Mouse (Mus musculus) CH12.LX (cell line): ENCODE measurements around the gene Tpm4. TPM values are rescaled to one million over a fixed set of nuclear protein-coding genes. Genes with fewer than 3 reads are reported as not detected.
A peak's percentile ranks its signal among the peaks of the same experiment; 100 is the strongest.

Experiments
- DNase-seq: peaks from one replicate; pipeline ENCODE4 v3.0.0-alpha.2; 2013; ENCODE audit errors: extremely low read depth
- H3K27ac ChIP-seq: 2 replicates; pipeline ENCODE4 v1.5.1; 2012; ENCODE audit warnings: low read depth, mild to moderate bottlenecking, control low read depth, moderate library complexity; ENCODE audit not compliant: insufficient read depth
- H3K27me3 ChIP-seq: replicated peaks from 2 replicates; pipeline ENCODE3; 2012; ENCODE audit warnings: inconsistent platforms
- H3K36me3 ChIP-seq, 2 experiments: replicated peaks in 1 of 2; 2 replicates each; pipeline versions ENCODE3 to v1.6.1; 2012; ENCODE audit warnings: inconsistent platforms in 1 of 2, low read length in 1 of 2, mild to moderate bottlenecking in 1 of 2, mixed read lengths in 1 of 2, moderate library complexity in 1 of 2; ENCODE audit not compliant: control insufficient read depth in 1 of 2, insufficient read depth in 1 of 2
- H3K4me1 ChIP-seq, 2 experiments: 2 replicates each; pipeline ENCODE4 v1.6.1; 2012; ENCODE audit warnings: inconsistent platforms in 1 of 2, moderate library complexity in 1 of 2; ENCODE audit not compliant: insufficient read depth in 2 of 2, control insufficient read depth in 1 of 2
- H3K4me2 ChIP-seq: 2 replicates; pipeline ENCODE4 v1.6.1; 2012; ENCODE audit warnings: low read depth, mild to moderate bottlenecking, control low read depth; ENCODE audit not compliant: poor library complexity, insufficient read depth, severe bottlenecking
- H3K4me3 ChIP-seq, 3 experiments: fragments of 150-350 bp in 1 of 3; sonication (generic) in 1 of 3; replicated peaks in 1 of 3; 2 replicates each; pipeline versions ENCODE3 to v1.5.1; 2011 to 2012; ENCODE audit warnings: low read depth in 2 of 3, low read length in 2 of 3, mild to moderate bottlenecking in 2 of 3, moderate library complexity in 2 of 3, control low read depth in 1 of 3, improper control_type of control experiment in 1 of 3, inconsistent platforms in 1 of 3, mixed read lengths in 1 of 3; ENCODE audit not compliant: poor library complexity in 1 of 3
- H3K79me2 ChIP-seq: replicated peaks from 2 replicates; pipeline ENCODE4 v1.6.1; 2012; ENCODE audit warnings: mild to moderate bottlenecking, moderate library complexity; ENCODE audit not compliant: control insufficient read depth, poor library complexity, insufficient read depth, severe bottlenecking; ENCODE audit errors: extremely low read depth
- H3K9ac ChIP-seq: 2 replicates; pipeline ENCODE4 v1.6.1; 2012; ENCODE audit warnings: low read depth, mild to moderate bottlenecking, control low read depth, moderate library complexity; ENCODE audit not compliant: insufficient read depth
- H3K9me3 ChIP-seq: replicated peaks from 2 replicates; pipeline ENCODE3; 2012; ENCODE audit warnings: low read length, inconsistent platforms, mixed read lengths
- BHLHE40 ChIP-seq: IDR thresholded peaks from 2 replicates; pipeline ENCODE4 v1.6.1; 2011; ENCODE audit warnings: mild to moderate bottlenecking, low read depth, low read length, improper control_type of control experiment
- CHD1 ChIP-seq: IDR thresholded peaks from 2 replicates; pipeline ENCODE4 v1.6.1; 2012; ENCODE audit warnings: low read depth, low read length, improper control_type of control experiment, inconsistent platforms
- CHD2 ChIP-seq: IDR thresholded peaks from 2 replicates; pipeline ENCODE4 v1.6.1; 2011; ENCODE audit warnings: low read length, improper control_type of control experiment
- CTCF ChIP-seq, 2 experiments: IDR thresholded peaks in 1 of 2; conservative IDR thresholded peaks in 1 of 2; 2 replicates each; pipeline ENCODE4 v1.5.1; 2011 to 2012; ENCODE audit warnings: low read depth in 2 of 2, low read length in 2 of 2, improper control_type of control experiment in 1 of 2, inconsistent platforms in 1 of 2, mild to moderate bottlenecking in 1 of 2, moderate library complexity in 1 of 2
- E2F4 ChIP-seq: IDR thresholded peaks from 2 replicates; pipeline ENCODE4 v1.6.1; 2011; ENCODE audit warnings: low read depth, low read length, improper control_type of control experiment; ENCODE audit not compliant: insufficient replicate concordance
- ELF1 ChIP-seq: IDR thresholded peaks from 2 replicates; pipeline ENCODE4 v1.6.1; 2014; ENCODE audit warnings: low read depth, mild to moderate bottlenecking, inconsistent platforms, low read length, improper control_type of control experiment
- EP300 ChIP-seq: IDR thresholded peaks from 2 replicates; pipeline ENCODE4 v1.6.1; 2011; ENCODE audit warnings: low read length, improper control_type of control experiment
- ETS1 ChIP-seq: conservative IDR thresholded peaks from 2 replicates; pipeline ENCODE4 v1.6.1; 2012; ENCODE audit warnings: low read depth, mild to moderate bottlenecking, inconsistent platforms, low read length, improper control_type of control experiment, moderate library complexity
- GABPA ChIP-seq: IDR thresholded peaks from 2 replicates; pipeline ENCODE4 v1.6.1; 2012; ENCODE audit warnings: low read depth, low read length, improper control_type of control experiment, inconsistent platforms; ENCODE audit not compliant: insufficient replicate concordance
- HCFC1 ChIP-seq: IDR thresholded peaks from 2 replicates; pipeline ENCODE4 v1.6.1; 2012; ENCODE audit warnings: low read depth, mild to moderate bottlenecking, inconsistent platforms, low read length, improper control_type of control experiment
- IRF4 ChIP-seq: IDR thresholded peaks from 2 replicates; pipeline ENCODE4 v1.6.1; 2014; ENCODE audit warnings: low read depth, mild to moderate bottlenecking, inconsistent platforms, low read length, improper control_type of control experiment
- JUN ChIP-seq: IDR thresholded peaks from 2 replicates; pipeline ENCODE4 v1.6.1; 2011; ENCODE audit warnings: low read depth, mild to moderate bottlenecking, low read length, improper control_type of control experiment, moderate library complexity; ENCODE audit not compliant: insufficient read depth
- JUND ChIP-seq: conservative IDR thresholded peaks from 2 replicates; pipeline ENCODE4 v1.6.1; 2011; ENCODE audit warnings: low read depth, low read length, improper control_type of control experiment
- KAT2A ChIP-seq: IDR thresholded peaks from 2 replicates; pipeline ENCODE4 v1.6.1; 2012; ENCODE audit warnings: low read length, improper control_type of control experiment, inconsistent platforms; ENCODE audit not compliant: insufficient replicate concordance
- MAFK ChIP-seq: IDR thresholded peaks from 2 replicates; pipeline ENCODE4 v1.6.1; 2011; ENCODE audit warnings: low read length, improper control_type of control experiment; ENCODE audit not compliant: insufficient replicate concordance
- MAX ChIP-seq: IDR thresholded peaks from 2 replicates; pipeline ENCODE4 v1.6.1; 2011; ENCODE audit warnings: low read length, improper control_type of control experiment
- MAZ ChIP-seq: IDR thresholded peaks from 2 replicates; pipeline ENCODE4 v1.6.1; 2012; ENCODE audit warnings: low read depth, mild to moderate bottlenecking, inconsistent platforms, low read length, improper control_type of control experiment, moderate library complexity
- MEF2A ChIP-seq: IDR thresholded peaks from 2 replicates; pipeline ENCODE4 v1.6.1; 2014; ENCODE audit warnings: low read depth, mild to moderate bottlenecking, inconsistent platforms, low read length, improper control_type of control experiment, borderline replicate concordance
- MXI1 ChIP-seq: IDR thresholded peaks from 2 replicates; pipeline ENCODE4 v1.6.1; 2011; ENCODE audit warnings: mild to moderate bottlenecking, low read depth, low read length, improper control_type of control experiment
- MYC ChIP-seq: IDR thresholded peaks from 2 replicates; pipeline ENCODE4 v1.6.1; 2011; ENCODE audit warnings: low read depth, mild to moderate bottlenecking, improper control_type of control experiment, low read length
- NELFE ChIP-seq: IDR thresholded peaks from 2 replicates; pipeline ENCODE4 v1.6.1; 2011; ENCODE audit warnings: low read depth, low read length, improper control_type of control experiment
- NRF1 ChIP-seq: IDR thresholded peaks from 2 replicates; pipeline ENCODE4 v1.6.1; 2014; ENCODE audit warnings: low read depth, mild to moderate bottlenecking, inconsistent platforms, low read length, improper control_type of control experiment, moderate library complexity
- PAX5 ChIP-seq: IDR thresholded peaks from 2 replicates; pipeline ENCODE4 v1.6.1; 2012; ENCODE audit warnings: low read length, inconsistent platforms, mixed read lengths
- POLR2A ChIP-seq: IDR thresholded peaks from 2 replicates; pipeline ENCODE4 v1.6.1; 2011; ENCODE audit warnings: low read depth, mild to moderate bottlenecking, improper control_type of control experiment, low read length
- POLR2AphosphoS2 ChIP-seq: IDR thresholded peaks from 2 replicates; pipeline ENCODE4 v1.6.1; 2011; ENCODE audit warnings: low read depth, low read length, improper control_type of control experiment
- RAD21 ChIP-seq: IDR thresholded peaks from 2 replicates; pipeline ENCODE4 v1.6.1; 2011; ENCODE audit warnings: low read depth, mild to moderate bottlenecking, low read length, improper control_type of control experiment, moderate library complexity
- RCOR1 ChIP-seq: conservative IDR thresholded peaks from 2 replicates; pipeline ENCODE4 v1.6.1; 2012; ENCODE audit warnings: low read depth, mild to moderate bottlenecking, inconsistent platforms, low read length, improper control_type of control experiment
- SIN3A ChIP-seq: IDR thresholded peaks from 2 replicates; pipeline ENCODE4 v1.6.1; 2012; ENCODE audit warnings: low read length, improper control_type of control experiment, inconsistent platforms
- SMC3 ChIP-seq: IDR thresholded peaks from 2 replicates; pipeline ENCODE4 v1.6.1; 2011; ENCODE audit warnings: low read depth, low read length, improper control_type of control experiment
- TBP ChIP-seq: conservative IDR thresholded peaks from 2 replicates; pipeline ENCODE4 v1.6.1; 2011; ENCODE audit warnings: low read depth, low read length, improper control_type of control experiment
- TCF12 ChIP-seq: IDR thresholded peaks from 2 replicates; pipeline ENCODE4 v1.6.1; 2014; ENCODE audit warnings: low read depth, mild to moderate bottlenecking, inconsistent platforms, low read length, improper control_type of control experiment
- UBTF ChIP-seq: IDR thresholded peaks from 2 replicates; pipeline ENCODE4 v1.6.1; 2012; ENCODE audit warnings: low read depth, mild to moderate bottlenecking, inconsistent platforms, low read length, improper control_type of control experiment, moderate library complexity
- USF1 ChIP-seq: IDR thresholded peaks from 2 replicates; pipeline ENCODE4 v1.6.1; 2014; ENCODE audit warnings: low read depth, mild to moderate bottlenecking, inconsistent platforms, low read length, improper control_type of control experiment
- USF2 ChIP-seq: conservative IDR thresholded peaks from 2 replicates; pipeline ENCODE4 v1.6.1; 2011; ENCODE audit warnings: low read depth, low read length, improper control_type of control experiment
- ZC3H11A ChIP-seq: IDR thresholded peaks from 2 replicates; pipeline ENCODE4 v1.6.1; 2012; ENCODE audit warnings: low read depth, mild to moderate bottlenecking, inconsistent platforms, low read length, improper control_type of control experiment
- ZKSCAN1 ChIP-seq: IDR thresholded peaks from 2 replicates; pipeline ENCODE4 v1.6.1; 2012; ENCODE audit warnings: low read depth, inconsistent platforms, low read length, improper control_type of control experiment, borderline replicate concordance
- ZMIZ1 ChIP-seq: IDR thresholded peaks from 2 replicates; pipeline ENCODE4 v1.6.1; 2012; ENCODE audit warnings: low read depth, mild to moderate bottlenecking, inconsistent platforms, low read length, improper control_type of control experiment
- ZNF384 ChIP-seq: IDR thresholded peaks from 2 replicates; pipeline ENCODE4 v1.6.1; 2012; ENCODE audit warnings: low read depth, low read length, improper control_type of control experiment, inconsistent platforms
- dilution Hi-C: fragments of 300-500 bp; cut with MboI; formaldehyde crosslinking; loops from 2 replicates; pipeline ENCODE4 v1.14.3; 2020; ENCODE audit warnings: low sequenced_read_pairs; ENCODE audit not compliant: extremely low pct_unique_long_range_greater_than_20kb, extremely low pct_ligation_motif_present
- in situ Hi-C: fragments of 300-500 bp; cut with MboI; formaldehyde crosslinking; loops from 3 replicates; pipeline ENCODE4 v1.14.3; 2019; ENCODE audit warnings: low sequenced_read_pairs, low pct_ligation_motif_present, low pct_unique_long_range_greater_than_20kb, mixed read lengths
- polyA plus RNA-seq: library from polyadenylated mRNA; unstranded; fragments of >175 nt; gene quantifications from 2 replicates; pipeline ENCODE4 v1.2.1, GENCODE M21; 2012; ENCODE audit warnings: low read depth; ENCODE audit not compliant: insufficient read length
- total RNA-seq, 2 experiments: library from RNA; depleted of rRNA; stranded (reverse); fragments of 300-350 nt in 1 of 2; fragments of >200 nt in 1 of 2; gene quantifications; 2 replicates each; pipeline ENCODE4 v1.2.3; 2012 to 2014

The Tpm4 gene
- total and polyA plus RNA-seq, 3 experiments: 96.2 to 284 (median 203) TPM

DNA sequence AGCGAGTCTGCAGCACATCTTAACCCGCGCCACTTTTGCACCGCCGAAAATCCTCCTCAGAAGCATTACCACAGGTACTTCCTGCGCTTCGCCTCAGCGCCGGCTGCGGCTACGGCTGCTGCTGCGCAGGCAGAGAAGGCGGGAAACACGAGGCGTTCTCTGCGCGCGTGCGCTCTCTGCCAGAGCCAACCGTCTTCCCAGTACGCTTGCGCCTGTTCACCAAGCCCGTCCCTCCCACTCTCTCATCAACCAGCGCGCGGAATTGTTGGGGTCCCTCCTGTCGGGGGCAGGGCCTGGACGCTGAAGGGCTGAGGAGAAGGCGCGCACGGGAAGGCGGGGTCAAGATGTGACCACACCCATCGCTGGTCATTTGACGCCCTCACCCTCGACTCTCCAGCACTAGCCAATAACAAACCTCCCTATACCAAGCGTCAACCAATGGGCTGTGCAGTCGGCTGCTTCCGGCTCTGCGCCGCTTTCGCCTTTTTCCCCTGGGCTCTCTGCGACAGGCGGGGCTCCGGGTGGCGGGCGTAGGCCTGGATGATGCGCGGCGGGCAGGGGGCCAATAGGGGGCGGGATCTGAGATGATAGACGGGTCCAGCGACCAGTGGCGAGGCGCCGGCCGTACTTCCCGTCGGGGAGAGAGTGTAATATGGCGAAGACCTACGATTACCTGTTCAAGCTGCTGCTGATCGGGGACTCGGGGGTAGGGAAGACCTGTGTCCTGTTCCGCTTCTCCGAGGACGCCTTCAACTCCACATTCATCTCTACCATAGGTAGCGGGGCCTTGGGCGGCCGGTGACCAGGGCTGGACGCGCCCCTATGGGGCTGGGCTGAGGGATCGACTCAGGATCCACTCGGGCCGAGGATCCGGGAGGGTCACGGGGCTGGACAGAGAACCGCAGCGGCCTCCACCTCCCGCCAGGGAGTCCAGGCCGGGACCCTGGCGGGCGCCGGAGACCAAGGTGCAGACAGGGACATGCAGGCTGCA is 26.2 kb downstream of the Tpm4 start, which contains the start of gene Rab8a:
TSS of gene Rab8a (plus strand) at position 494 of the 991 bp plus-strand sequence.
- peak within 1 kb of the TSS; percentile 85 for H3K9ac ChIP-seq
- H3K4me2 ChIP-seq: peak within 1 kb of the TSS; percentile 82
- dilution Hi-C loops (no loop called here), in situ Hi-C loops (no loop called here)
- peaks cover 18 to 47% of the 10 kb centered on the region in 2 experiments for H3K4me1 ChIP-seq
- peak within 1 kb of the TSS; percentile 87 to 98 (median 95) for H3K4me3 ChIP-seq
- H3K36me3 ChIP-seq: peaks cover 18 to 53% of the 10 kb centered on the region in 2 experiments
- peaks cover 76% of the 10 kb centered on the region for H3K79me2 ChIP-seq
- H3K27me3 ChIP-seq: no peaks in the 10 kb centered on the region
- no peak for TF ChIP-seq ZC3H11A
- peak; percentile 67 for TF ChIP-seq IRF4
- no peak for TF ChIP-seq ZNF384
- TF ChIP-seq CTCF (conservative IDR thresholded peaks at IDR 0.05 in 1 of 2, IDR thresholded peaks at IDR 0.05 in 1 of 2; ENCODE audit: low read depth in 2 of 2, low read length in 2 of 2): no peak
- TF ChIP-seq GABPA: no peak
- TF ChIP-seq UBTF: no peak
- TF ChIP-seq ZKSCAN1: no peak
- TF ChIP-seq MEF2A: peak; percentile 17; the same call in 1 of the 2 replicates
- TF ChIP-seq CHD2: peak; percentile 80
- TF ChIP-seq POLR2AphosphoS2: peak; percentile 54; the same call in 1 of the 2 replicates
- TF ChIP-seq MYC: peak; percentile 94
- TF ChIP-seq ZMIZ1: peak; percentile 38; the same call in 1 of the 2 replicates
- TF ChIP-seq USF1: no peak
- peak; percentile 64 for TF ChIP-seq HCFC1
- TF ChIP-seq POLR2A: peak; percentile 78
- 0 out of 2 replicates have a peak, but pooled peaks have one; percentile 16 for TF ChIP-seq KAT2A
- no peak for TF ChIP-seq CHD1
- peak; percentile 91 for TF ChIP-seq NRF1
- peak; percentile 61; the same call in 1 of the 2 replicates for TF ChIP-seq SIN3A
- no peak for TF ChIP-seq RCOR1
- TF ChIP-seq SMC3: no peak
- TF ChIP-seq ELF1: peak; percentile 97
- TF ChIP-seq JUND: no peak
- peak; percentile 74; the same call in 1 of the 2 replicates for TF ChIP-seq MXI1
- TF ChIP-seq MAX: peak; percentile 99
- no peak for TF ChIP-seq PAX5
- TF ChIP-seq BHLHE40: peak; percentile 59
- TF ChIP-seq MAZ: no peak
- no peak for TF ChIP-seq EP300
- peak; percentile 43; the same call in 1 of the 2 replicates for TF ChIP-seq ETS1
- no peak for TF ChIP-seq RAD21
- TF ChIP-seq MAFK: no peak
- peak; percentile 84 for TF ChIP-seq TCF12
- TF ChIP-seq NELFE: peak; percentile 85
- no peak; the same call in 1 of the 2 replicates for TF ChIP-seq USF2
- TF ChIP-seq E2F4: peak; percentile 97
- peak; percentile 82 for TF ChIP-seq TBP
- TF ChIP-seq JUN: no peak
- H3K27ac ChIP-seq: peak within 1 kb of the TSS; percentile 82
- peak; percentile 100 for DNase-seq
- H3K9me3 ChIP-seq: no peaks in the 10 kb centered on the region
